Mouse (Mus musculus) C2C12 (cell line): ENCODE results near the gene Rnd1.

Experiments
- CEBPB ChIP-seq: IDR thresholded peaks from one replicate; pipeline ENCODE4 v1.6.1; 2011; ENCODE audit warnings: low read depth, mild to moderate bottlenecking, control low read depth, moderate library complexity
- CTCF ChIP-seq: IDR thresholded peaks from one replicate; pipeline ENCODE4 v1.5.1; 2011; ENCODE audit not compliant: control insufficient read depth, insufficient read depth, insufficient read length
- MAX ChIP-seq: IDR thresholded peaks from one replicate; pipeline ENCODE4 v1.6.1; 2011; ENCODE audit warnings: mild to moderate bottlenecking, control low read depth
- MYOD1 ChIP-seq: IDR thresholded peaks from one replicate; pipeline ENCODE4 v1.6.1; 2011; ENCODE audit warnings: low read depth; ENCODE audit not compliant: control insufficient read depth, insufficient read length
- MYOG ChIP-seq: IDR thresholded peaks from one replicate; pipeline ENCODE4 v1.6.1; 2011; ENCODE audit not compliant: control insufficient read depth, insufficient read length; ENCODE audit errors: extremely low read depth
- USF1 ChIP-seq: IDR thresholded peaks from one replicate; pipeline ENCODE4 v1.6.1; 2011; ENCODE audit warnings: low read depth, mild to moderate bottlenecking, control low read depth, moderate library complexity

GRCm38 (mm10) chr15:98617176-98617537 lies 60.1 kb downstream of the Rnd1 start:
- TF ChIP-seq CEBPB (no peak), CTCF (peak; percentile 12), MAX (no peak), MYOG (no peak), MYOD1 (no peak), USF1 (no peak)
